Mouse (Mus musculus) B cell, adult 2 months (primary cell): ENCODE results near the gene Saxo2.

Experiments
- DNase-seq, 2 experiments: peaks; one replicate each; pipeline ENCODE4 v3.0.0; 2022

The Saxo2 gene

GRCm38 (mm10) chr7:82648353-82649080 is at the start of gene Saxo2, which contains the start of gene Efl1:
Gene Saxo2 (minus strand): TSS chr7:82648528.
Gene Efl1 (plus strand): TSS chr7:82648614.
- DNase-seq, result peak; percentile 98 to 99

GRCm38 (mm10) chr7:82697668-82698067 is 49.3 kb upstream of the Saxo2 start:
- peak; percentile 25 to 30 for DNase-seq

- DNase-seq, result peak in 1 of 2 experiments; percentile 12
Observed at GRCm38 (mm10) chr7:82691021-82691738, 42.9 kb upstream of the Saxo2 start.

GRCm38 (mm10) chr7:82688736-82689135 is 40.4 kb upstream of the Saxo2 start:
- DNase-seq, result no peak

- no peak for DNase-seq
Observed at GRCm38 (mm10) chr7:82679901-82680300, 31.6 kb upstream of the Saxo2 start.

- DNase-seq, result no peak
Observed at GRCm38 (mm10) chr7:82676834-82677233, 28.5 kb upstream of the Saxo2 start.

- DNase-seq, result no peak
Observed at GRCm38 (mm10) chr7:82676001-82676400, 27.7 kb upstream of the Saxo2 start.

GRCm38 (mm10) chr7:82664604-82665003 is 16.3 kb upstream of the Saxo2 start:
- DNase-seq, result no peak

- peak; percentile 19 to 33 for DNase-seq
Observed at GRCm38 (mm10) chr7:82649081-82649445, 735 bp upstream of the Saxo2 start.

GRCm38 (mm10) chr7:82647909-82648308 is 419 bp downstream of the Saxo2 start:
- DNase-seq, result no peak

GRCm38 (mm10) chr7:82647183-82647582 is 1.1 kb downstream of the Saxo2 start:
- DNase-seq, result no peak

- peak; percentile 51 to 54 for DNase-seq
Observed at GRCm38 (mm10) chr7:82625342-82625741, 23.0 kb downstream of the Saxo2 start.

GRCm38 (mm10) chr7:82609629-82610028 is 38.7 kb downstream of the Saxo2 start:
- no peak for DNase-seq

GRCm38 (mm10) chr7:82605425-82605824 is 42.9 kb downstream of the Saxo2 start:
- DNase-seq, result no peak

GRCm38 (mm10) chr7:82602008-82602407 is 46.3 kb downstream of the Saxo2 start:
- DNase-seq, result no peak

GRCm38 (mm10) chr7:82590931-82591330 is 57.4 kb downstream of the Saxo2 start:
- no peak for DNase-seq
